Mouse (Mus musculus) E14TG2a.4 (cell line): ENCODE data around the gene Fitm2.

Experiments used
- CTCF ChIP-seq: conservative IDR thresholded peaks from 2 replicates; pipeline ENCODE4 v1.5.1; 2014; ENCODE audit warnings: low read length
- NANOG ChIP-seq: IDR thresholded peaks from 2 replicates; pipeline ENCODE4 v1.6.1; 2014; ENCODE audit warnings: borderline replicate concordance, low read length, mixed read lengths
- POU5F1 ChIP-seq: IDR thresholded peaks from 2 replicates; pipeline ENCODE4 v1.6.1; 2014; ENCODE audit warnings: low read length, borderline replicate concordance

GRCm38 (mm10) chr2:163463998-163464397 is 8.4 kb downstream of the Fitm2 start:
- no peak for TF ChIP-seq CTCF
- no peak for TF ChIP-seq POU5F1
- no peak for TF ChIP-seq NANOG
